8 mouse cellular contexts compared by ENCODE assay signal in the genomic region with DNA sequence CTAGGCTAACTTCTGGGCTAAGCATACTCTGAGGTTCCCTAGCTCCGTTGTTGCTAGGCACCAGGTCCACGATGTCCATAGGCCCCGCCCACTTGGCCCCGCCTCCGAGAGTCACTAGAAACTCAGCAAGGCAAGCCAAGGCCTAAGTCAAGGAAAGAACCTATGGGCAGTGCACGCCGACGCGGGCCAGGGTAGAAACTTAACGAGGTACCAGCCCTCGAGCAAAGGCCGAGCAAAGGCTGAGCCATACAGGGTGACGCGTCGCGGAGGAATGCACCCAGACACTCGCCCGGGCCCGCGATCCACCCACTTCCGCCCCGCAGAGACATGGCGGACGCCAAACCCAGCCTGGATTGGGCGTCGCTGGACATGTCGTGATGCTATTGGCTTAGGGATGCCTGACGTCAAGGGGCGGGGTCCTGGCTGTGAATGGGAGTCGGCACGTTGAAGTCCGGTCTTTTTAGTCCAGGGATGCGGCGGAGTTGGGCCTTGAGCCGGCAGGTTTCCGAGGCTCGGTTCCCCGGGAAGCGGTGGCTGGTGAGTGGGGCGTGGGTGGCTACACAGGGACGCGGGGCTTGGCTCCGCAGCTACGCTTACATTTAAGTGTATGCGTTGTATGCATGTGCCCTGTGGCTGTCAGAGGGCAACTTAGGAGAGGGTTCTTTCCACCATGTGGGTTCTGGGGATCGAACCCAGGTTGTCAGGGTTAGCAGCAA. TPM values are rescaled to one million over a fixed set of nuclear protein-coding genes. Genes with fewer than 3 reads are reported as not detected.
A peak's percentile ranks its signal among the peaks of the same experiment; 100 is the strongest.
DNase-seq lines count a peak whose midpoint lies in the region; ATAC-seq and TF ChIP-seq lines count a peak whose summit lies in the region.

A gene (minus strand): TSS at position 275 of the 716 bp plus-strand sequence.
A gene (plus strand): TSS at position 428 of the 716 bp plus-strand sequence.

- peak within 1 kb of the TSS; percentile 87 for H3K4me3 ChIP-seq in E14TG2a.4 (replicated peaks; ENCODE audit: low read length)
- peak within 1 kb of the TSS; percentile 55 for H3K4me3 ChIP-seq in forebrain, embryonic 13.5 days
- peak within 1 kb of the TSS; percentile 69 for H3K4me3 ChIP-seq in liver, postnatal 0 days (ENCODE audit: low read depth, low read length)
- peak within 1 kb of the TSS; percentile 57 for H3K4me3 ChIP-seq in neural tube, embryonic 14.5 days (ENCODE audit: low read depth, low read length)

- peaks cover 17% of the 10 kb centered on the region for H3K27me3 ChIP-seq in E14TG2a.4 (ENCODE audit: insufficient read depth, low read length)
- H3K27me3 ChIP-seq in forebrain, embryonic 13.5 days, result peaks cover 3% of the 10 kb centered on the region; the same call in 1 of the 2 replicates
- H3K27me3 ChIP-seq in liver, postnatal 0 days (ENCODE audit: insufficient read depth, low read length), result no peaks in the 10 kb centered on the region
- H3K27me3 ChIP-seq in neural tube, embryonic 14.5 days (ENCODE audit: control insufficient read depth, insufficient read depth, low read length), result no peaks in the 10 kb centered on the region

- ATAC-seq in forebrain, embryonic 13.5 days, result peak; percentile 99
- ATAC-seq in liver, postnatal 0 days, result peak; percentile 98
- ATAC-seq in neural tube, embryonic 14.5 days (ENCODE audit: low read depth), result peak; percentile 97

- H3K36me3 ChIP-seq in E14TG2a.4 (ENCODE audit: insufficient read depth, low read length), result peaks cover 18% of the 10 kb centered on the region
- no peaks in the 10 kb centered on the region for H3K36me3 ChIP-seq in forebrain, embryonic 13.5 days (ENCODE audit: poor library complexity, severe bottlenecking)
- no peaks in the 10 kb centered on the region for H3K36me3 ChIP-seq in liver, postnatal 0 days (replicated peaks; ENCODE audit: insufficient read depth, low read length)
- H3K36me3 ChIP-seq in neural tube, embryonic 14.5 days (ENCODE audit: control insufficient read depth, insufficient read depth, low read length), result no peaks in the 10 kb centered on the region

- H3K4me1 ChIP-seq in E14TG2a.4 (replicated peaks; ENCODE audit: low read depth, low read length), result peaks cover 72% of the 10 kb centered on the region
- H3K4me1 ChIP-seq in forebrain, embryonic 13.5 days, result peaks cover 14% of the 10 kb centered on the region
- H3K4me1 ChIP-seq in liver, postnatal 0 days (ENCODE audit: insufficient read depth), result peaks cover 13% of the 10 kb centered on the region
- peaks cover 12% of the 10 kb centered on the region for H3K4me1 ChIP-seq in neural tube, embryonic 14.5 days (ENCODE audit: control insufficient read depth, insufficient read depth, low read length)

- under 1% methylated on average over 46 of the region's 46 CpGs for WGBS in forebrain, embryonic 13.5 days
- under 1% methylated on average over 46 of the region's 46 CpGs for WGBS in large intestine, adult 2 months
- 2% methylated on average over 46 of the region's 46 CpGs for WGBS in liver, postnatal 0 days (ENCODE audit: insufficient replicate concordance)
- WGBS in neural tube, embryonic 14.5 days, result under 1% methylated on average over 46 of the region's 46 CpGs

- peak within 1 kb of the TSS; percentile 64 for H3K4me2 ChIP-seq in forebrain, embryonic 13.5 days
- peak within 1 kb of the TSS; percentile 93 for H3K4me2 ChIP-seq in liver, postnatal 0 days (ENCODE audit: low read depth, low read length)
- H3K4me2 ChIP-seq in neural tube, embryonic 14.5 days (ENCODE audit: low read depth, low read length), result peak within 1 kb of the TSS; percentile 83

- H3K9me3 ChIP-seq in E14TG2a.4 (ENCODE audit: low read length), result no peaks in the 10 kb centered on the region
- H3K9me3 ChIP-seq in forebrain, embryonic 13.5 days (replicated peaks), result no peaks in the 10 kb centered on the region
- H3K9me3 ChIP-seq in liver, postnatal 0 days (ENCODE audit: low read length), result no peaks in the 10 kb centered on the region
- no peaks in the 10 kb centered on the region for H3K9me3 ChIP-seq in neural tube, embryonic 14.5 days (ENCODE audit: control insufficient read depth, low read length)

- peak; percentile 96 for DNase-seq in c-Kit-positive CD71-positive TER-119-positive erythroid progenitor cells, embryonic 14.5 days (ENCODE audit: low spot score)
- DNase-seq in heart, postnatal 10 days, result peak; percentile 99
- DNase-seq in large intestine, adult 2 months (ENCODE audit: low read depth, low spot score), result peak; percentile 91
- DNase-seq in liver, postnatal 0 days, result peak; percentile 98
- DNase-seq in testis, postnatal 10 days (ENCODE audit: low spot score), result peak; percentile 98

- intact Hi-C loops in heart, postnatal 10 days (cut with DNase I), result loop anchor here (5.0 kb wide), 1 partner anchor 152 kb away; no protein-coding TSS in a partner anchor

- H3K27ac ChIP-seq in forebrain, embryonic 13.5 days, result no peak within 1 kb of the TSS
- peak within 1 kb of the TSS; percentile 68 for H3K27ac ChIP-seq in liver, postnatal 0 days (ENCODE audit: low read depth)
- peak within 1 kb of the TSS; percentile 55 for H3K27ac ChIP-seq in neural tube, embryonic 14.5 days (ENCODE audit: low read depth, low read length)

- TF ChIP-seq EP300 in liver, postnatal 0 days (IDR thresholded peaks at IDR 0.05; ENCODE audit: low read depth), result no peak

- peak within 1 kb of the TSS; percentile 50 for H3K9ac ChIP-seq in forebrain, embryonic 13.5 days
- peak within 1 kb of the TSS; percentile 63 for H3K9ac ChIP-seq in liver, postnatal 0 days (replicated peaks)
- H3K9ac ChIP-seq in neural tube, embryonic 14.5 days (replicated peaks; ENCODE audit: low read depth, low read length), result peak within 1 kb of the TSS; percentile 51

- no peak for TF ChIP-seq CTCF in E14TG2a.4 (conservative IDR thresholded peaks at IDR 0.05; ENCODE audit: low read length)
- TF ChIP-seq CTCF in liver, postnatal 0 days (IDR thresholded peaks at IDR 0.05; ENCODE audit: low read depth), result no peak

RNA-seq across cellular contexts. Expression of the first gene that starts in this region (rescaled TPM):
- polyA plus RNA-seq in forebrain, embryonic 13.5 days (2015; fragmentation: Nextera tagmentation; extraction: Ambion mirVana), result 0.43 and 0.48 TPM in 2 replicates
- not detected for total RNA-seq in heart, postnatal 10 days (2021)
- 0.58 and 1.4 TPM in 2 replicates for polyA plus RNA-seq in large intestine, adult 2 months (2012; rRNA removed)
- 0.08 TPM in 1 of 2 replicates, not detected in the other for polyA plus RNA-seq in liver, postnatal 0 days (2015; fragmentation: Nextera tagmentation; extraction: Ambion mirVana)
- 0.36 and 0.82 TPM in 2 replicates for polyA plus RNA-seq in neural tube, embryonic 14.5 days (2014; fragmentation: Nextera tagmentation; extraction: Ambion mirVana)

RNA-seq across cellular contexts. Expression of the second gene that starts in this region (rescaled TPM):
- polyA plus RNA-seq in forebrain, embryonic 13.5 days (2015; fragmentation: Nextera tagmentation; extraction: Ambion mirVana), result 4.6 and 5.4 TPM in 2 replicates
- total RNA-seq in heart, postnatal 10 days (2021), result 1 to 10 TPM; 1.7 to 3.3 TPM
- 17.4 and 30.9 TPM in 2 replicates for polyA plus RNA-seq in large intestine, adult 2 months (2012; rRNA removed)
- 1.1 TPM in 2 replicates for polyA plus RNA-seq in liver, postnatal 0 days (2015; fragmentation: Nextera tagmentation; extraction: Ambion mirVana)
- polyA plus RNA-seq in neural tube, embryonic 14.5 days (2014; fragmentation: Nextera tagmentation; extraction: Ambion mirVana), result 3.7 and 4.8 TPM in 2 replicates
